Mouse (Mus musculus): Measurements from ENCODE around the gene Tfap4. TPM values are rescaled to one million over a fixed set of nuclear protein-coding genes. Genes with fewer than 3 reads are reported as not detected.

Tfap4 gene
- polyA plus RNA-seq, 1 experiment, result 21.2 TPM

- Histone ChIP-seq H3K9ac (ENCODE audit: low read depth, poor library complexity, severe bottlenecking) (peak overlapping the region; percentile 96), H3K27me3 (ENCODE audit: control insufficient read depth, insufficient read depth, low read length, poor library complexity, severe bottlenecking) (no peaks in the 10 kb centered on the region), H3K36me3 (ENCODE audit: control insufficient read depth, insufficient read depth, low read length, poor library complexity, severe bottlenecking) (no peaks in the 10 kb centered on the region), H3K4me1 (ENCODE audit: control insufficient read depth, insufficient read depth, low read length) (peaks cover 4% of the 10 kb centered on the region), H3K4me3 (ENCODE audit: low read depth, low read length) (peak overlapping the region; percentile 96), H3K27ac (ENCODE audit: insufficient read depth, low read length) (peak overlapping the region; percentile 70), H3K9me3 (replicated peaks; ENCODE audit: control insufficient read depth, insufficient read depth, low read length, poor library complexity, severe bottlenecking) (no peaks in the 10 kb centered on the region)
- TF ChIP-seq POLR2A (IDR thresholded peaks at IDR 0.05; ENCODE audit: insufficient read depth, low read length) (peak; percentile 88), CTCF (IDR thresholded peaks at IDR 0.05; ENCODE audit: low read depth, low read length) (no peak), EP300 (IDR thresholded peaks at IDR 0.05; ENCODE audit: insufficient read depth, low read depth, low read length) (peak; percentile 51; the same call in 1 of the 2 replicates)
These were observed 1.2 kb downstream of the Tfap4 start for GRCm38 (mm10) chr16:4558384-4558979.

DNA sequence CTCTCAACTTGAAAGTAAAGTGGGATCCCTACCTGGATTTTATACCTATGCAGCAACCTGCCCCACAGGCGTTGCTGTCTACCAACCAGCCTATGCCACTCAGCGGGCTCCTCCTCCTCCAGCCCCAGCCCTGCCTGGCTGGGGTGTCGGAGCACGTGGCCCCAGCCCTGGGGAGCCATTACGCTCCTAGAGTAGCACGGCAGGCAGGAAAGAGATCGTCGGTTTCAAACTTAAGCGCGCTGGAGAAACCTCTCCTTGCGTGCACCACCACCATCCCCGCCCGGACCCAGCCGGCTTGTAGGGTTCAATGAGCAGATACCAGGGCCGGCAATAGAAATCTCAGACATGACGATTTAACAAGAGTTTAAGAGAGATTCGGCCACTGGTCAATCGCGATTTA, 1.7 kb downstream of the Tfap4 start:
- Histone ChIP-seq H3K27ac (ENCODE audit: insufficient read depth, low read length) (peak overlapping the region; percentile 70), H3K9me3 (replicated peaks; ENCODE audit: control insufficient read depth, insufficient read depth, low read length, poor library complexity, severe bottlenecking) (no peaks in the 10 kb centered on the region), H3K27me3 (ENCODE audit: control insufficient read depth, insufficient read depth, low read length, poor library complexity, severe bottlenecking) (no peaks in the 10 kb centered on the region), H3K36me3 (ENCODE audit: control insufficient read depth, insufficient read depth, low read length, poor library complexity, severe bottlenecking) (no peaks in the 10 kb centered on the region), H3K9ac (ENCODE audit: low read depth, poor library complexity, severe bottlenecking) (peak overlapping the region; percentile 96), H3K4me1 (ENCODE audit: control insufficient read depth, insufficient read depth, low read length) (peaks cover 5% of the 10 kb centered on the region), H3K4me3 (ENCODE audit: low read depth, low read length) (peak overlapping the region; percentile 96)
- TF ChIP-seq POLR2A (IDR thresholded peaks at IDR 0.05; ENCODE audit: insufficient read depth, low read length), result no peak
- TF ChIP-seq CTCF (IDR thresholded peaks at IDR 0.05; ENCODE audit: low read depth, low read length), result no peak
- no peak for TF ChIP-seq EP300 (IDR thresholded peaks at IDR 0.05; ENCODE audit: insufficient read depth, low read depth, low read length)

DNA sequence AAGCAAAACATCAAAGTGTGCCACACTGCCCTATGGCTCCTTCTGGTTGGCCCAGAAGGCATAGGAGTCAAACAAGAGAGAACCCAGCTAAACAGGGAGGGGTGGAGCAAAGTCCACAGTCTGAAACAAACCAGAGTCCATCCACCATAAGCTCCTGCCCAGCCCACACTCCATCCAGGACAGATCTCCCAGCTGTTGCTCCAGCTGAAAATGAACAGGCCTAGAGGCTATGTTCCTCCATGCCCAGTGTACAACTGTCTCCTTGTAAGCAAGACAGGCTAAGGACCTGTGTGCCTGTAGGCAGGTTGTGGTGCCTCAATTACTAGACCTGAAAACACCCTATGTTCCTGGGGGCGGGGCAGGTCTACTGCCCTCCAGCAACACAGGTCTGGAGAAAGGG, 2.6 kb downstream of the Tfap4 start:
- TF ChIP-seq CTCF (IDR thresholded peaks at IDR 0.05; ENCODE audit: low read depth, low read length) (no peak), EP300 (IDR thresholded peaks at IDR 0.05; ENCODE audit: insufficient read depth, low read depth, low read length) (no peak), POLR2A (IDR thresholded peaks at IDR 0.05; ENCODE audit: insufficient read depth, low read length) (no peak)
- Histone ChIP-seq H3K9ac (ENCODE audit: low read depth, poor library complexity, severe bottlenecking) (peak overlapping the region; percentile 96; the same call in 1 of the 2 replicates), H3K27me3 (ENCODE audit: control insufficient read depth, insufficient read depth, low read length, poor library complexity, severe bottlenecking) (no peaks in the 10 kb centered on the region), H3K9me3 (replicated peaks; ENCODE audit: control insufficient read depth, insufficient read depth, low read length, poor library complexity, severe bottlenecking) (no peaks in the 10 kb centered on the region), H3K4me3 (ENCODE audit: low read depth, low read length) (peak overlapping the region; percentile 96), H3K27ac (ENCODE audit: insufficient read depth, low read length) (0 out of 2 replicates have a peak overlapping the region, but pooled peaks have one; percentile 11), H3K36me3 (ENCODE audit: control insufficient read depth, insufficient read depth, low read length, poor library complexity, severe bottlenecking) (no peaks in the 10 kb centered on the region), H3K4me1 (ENCODE audit: control insufficient read depth, insufficient read depth, low read length) (peaks cover 5% of the 10 kb centered on the region)

DNA sequence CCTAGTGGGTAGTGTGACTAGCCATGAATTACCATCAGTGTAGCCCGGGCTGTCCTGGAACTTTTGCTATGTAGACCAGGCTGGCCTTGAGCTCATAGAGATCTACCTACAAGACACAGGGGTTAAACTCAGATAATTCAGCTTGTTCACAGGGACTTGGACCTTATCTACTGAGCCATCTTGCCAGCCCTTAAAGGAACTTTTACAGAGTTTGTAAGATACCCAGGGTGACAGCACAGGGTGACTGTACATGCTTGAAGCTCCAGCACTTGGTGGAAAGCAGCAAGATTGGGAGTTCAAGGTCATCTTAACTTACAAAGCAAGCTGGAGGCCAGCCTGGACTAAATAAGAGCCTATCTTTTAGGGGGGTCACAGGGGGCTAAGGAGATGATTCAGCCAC, 4.1 kb downstream of the Tfap4 start:
- Histone ChIP-seq H3K9ac (ENCODE audit: low read depth, poor library complexity, severe bottlenecking) (no peak overlapping the region), H3K4me3 (ENCODE audit: low read depth, low read length) (no peak overlapping the region), H3K36me3 (ENCODE audit: control insufficient read depth, insufficient read depth, low read length, poor library complexity, severe bottlenecking) (peaks cover 3% of the 10 kb centered on the region; the same call in 1 of the 2 replicates), H3K4me1 (ENCODE audit: control insufficient read depth, insufficient read depth, low read length) (peaks cover 5% of the 10 kb centered on the region), H3K9me3 (replicated peaks; ENCODE audit: control insufficient read depth, insufficient read depth, low read length, poor library complexity, severe bottlenecking) (no peaks in the 10 kb centered on the region), H3K27ac (ENCODE audit: insufficient read depth, low read length) (no peak overlapping the region), H3K27me3 (ENCODE audit: control insufficient read depth, insufficient read depth, low read length, poor library complexity, severe bottlenecking) (no peaks in the 10 kb centered on the region)
- no peak for TF ChIP-seq CTCF (IDR thresholded peaks at IDR 0.05; ENCODE audit: low read depth, low read length)
- no peak for TF ChIP-seq POLR2A (IDR thresholded peaks at IDR 0.05; ENCODE audit: insufficient read depth, low read length)
- TF ChIP-seq EP300 (IDR thresholded peaks at IDR 0.05; ENCODE audit: insufficient read depth, low read depth, low read length), result no peak

- Histone ChIP-seq H3K9me3 (replicated peaks; ENCODE audit: control insufficient read depth, insufficient read depth, low read length, poor library complexity, severe bottlenecking) (no peaks in the 10 kb centered on the region), H3K36me3 (ENCODE audit: control insufficient read depth, insufficient read depth, low read length, poor library complexity, severe bottlenecking) (peaks cover 11% of the 10 kb centered on the region), H3K27ac (ENCODE audit: insufficient read depth, low read length) (peak overlapping the region; percentile 13), H3K27me3 (ENCODE audit: control insufficient read depth, insufficient read depth, low read length, poor library complexity, severe bottlenecking) (no peaks in the 10 kb centered on the region), H3K9ac (ENCODE audit: low read depth, poor library complexity, severe bottlenecking) (no peak overlapping the region), H3K4me3 (ENCODE audit: low read depth, low read length) (no peak overlapping the region), H3K4me1 (ENCODE audit: control insufficient read depth, insufficient read depth, low read length) (peaks cover 5% of the 10 kb centered on the region)
- TF ChIP-seq CTCF (IDR thresholded peaks at IDR 0.05; ENCODE audit: low read depth, low read length), result no peak
- TF ChIP-seq EP300 (IDR thresholded peaks at IDR 0.05; ENCODE audit: insufficient read depth, low read depth, low read length), result no peak
- TF ChIP-seq POLR2A (IDR thresholded peaks at IDR 0.05; ENCODE audit: insufficient read depth, low read length), result no peak
These were observed 6.7 kb downstream of the Tfap4 start for GRCm38 (mm10) chr16:4552829-4553550.

DNA sequence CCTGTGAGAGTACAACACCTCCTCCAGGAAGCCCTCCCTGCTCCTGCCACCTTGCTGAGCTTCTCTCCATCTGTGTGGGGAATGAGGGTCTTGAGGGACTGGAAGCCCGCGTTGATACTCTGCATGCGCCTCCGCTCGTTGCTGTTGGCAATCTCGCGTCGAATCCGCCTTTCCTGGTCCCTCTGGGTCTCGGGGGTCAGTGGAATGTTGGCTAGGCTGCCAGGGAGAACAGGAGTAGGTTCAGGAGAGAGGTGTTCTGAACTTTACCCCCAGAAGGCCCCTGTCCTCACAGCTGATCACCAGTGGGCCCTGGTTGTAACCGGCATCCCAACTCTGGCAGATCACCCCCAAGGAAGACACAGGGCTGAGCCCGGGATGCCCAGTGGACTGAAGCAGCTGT, 7.8 kb downstream of the Tfap4 start:
- Histone ChIP-seq H3K27me3 (ENCODE audit: control insufficient read depth, insufficient read depth, low read length, poor library complexity, severe bottlenecking) (no peaks in the 10 kb centered on the region), H3K4me1 (ENCODE audit: control insufficient read depth, insufficient read depth, low read length) (peaks cover 5% of the 10 kb centered on the region), H3K4me3 (ENCODE audit: low read depth, low read length) (no peak overlapping the region), H3K27ac (ENCODE audit: insufficient read depth, low read length) (peak overlapping the region; percentile 36; the same call in 1 of the 2 replicates), H3K9ac (ENCODE audit: low read depth, poor library complexity, severe bottlenecking) (no peak overlapping the region), H3K36me3 (ENCODE audit: control insufficient read depth, insufficient read depth, low read length, poor library complexity, severe bottlenecking) (peaks cover 19% of the 10 kb centered on the region), H3K9me3 (replicated peaks; ENCODE audit: control insufficient read depth, insufficient read depth, low read length, poor library complexity, severe bottlenecking) (no peaks in the 10 kb centered on the region)
- TF ChIP-seq POLR2A (IDR thresholded peaks at IDR 0.05; ENCODE audit: insufficient read depth, low read length) (no peak), CTCF (IDR thresholded peaks at IDR 0.05; ENCODE audit: low read depth, low read length) (no peak), EP300 (IDR thresholded peaks at IDR 0.05; ENCODE audit: insufficient read depth, low read depth, low read length) (no peak)
